Mouse (Mus musculus) activated CD4-positive, CD25-positive, alpha-beta regulatory T cell (primary cell): ENCODE results near the gene Mpi. TPM values are rescaled to one million over a fixed set of nuclear protein-coding genes. Genes with fewer than 3 reads are reported as not detected.

Source experiments
- polyA plus RNA-seq, 2 experiments: library from polyadenylated mRNA; unstranded; fragments of 100-300 nt; shearing (Covaris generic); gene quantifications; one replicate each; pipeline ENCODE4 v1.2.1; 2017

Mpi gene
- 10 to 100 TPM; 14.9 to 24.7 TPM for polyA plus RNA-seq

GRCm38 (mm10) chr9:57552139-57552887 is at the start of gene Mpi:
TSS of gene Mpi (minus strand) at chr9:57552763.

DNA sequence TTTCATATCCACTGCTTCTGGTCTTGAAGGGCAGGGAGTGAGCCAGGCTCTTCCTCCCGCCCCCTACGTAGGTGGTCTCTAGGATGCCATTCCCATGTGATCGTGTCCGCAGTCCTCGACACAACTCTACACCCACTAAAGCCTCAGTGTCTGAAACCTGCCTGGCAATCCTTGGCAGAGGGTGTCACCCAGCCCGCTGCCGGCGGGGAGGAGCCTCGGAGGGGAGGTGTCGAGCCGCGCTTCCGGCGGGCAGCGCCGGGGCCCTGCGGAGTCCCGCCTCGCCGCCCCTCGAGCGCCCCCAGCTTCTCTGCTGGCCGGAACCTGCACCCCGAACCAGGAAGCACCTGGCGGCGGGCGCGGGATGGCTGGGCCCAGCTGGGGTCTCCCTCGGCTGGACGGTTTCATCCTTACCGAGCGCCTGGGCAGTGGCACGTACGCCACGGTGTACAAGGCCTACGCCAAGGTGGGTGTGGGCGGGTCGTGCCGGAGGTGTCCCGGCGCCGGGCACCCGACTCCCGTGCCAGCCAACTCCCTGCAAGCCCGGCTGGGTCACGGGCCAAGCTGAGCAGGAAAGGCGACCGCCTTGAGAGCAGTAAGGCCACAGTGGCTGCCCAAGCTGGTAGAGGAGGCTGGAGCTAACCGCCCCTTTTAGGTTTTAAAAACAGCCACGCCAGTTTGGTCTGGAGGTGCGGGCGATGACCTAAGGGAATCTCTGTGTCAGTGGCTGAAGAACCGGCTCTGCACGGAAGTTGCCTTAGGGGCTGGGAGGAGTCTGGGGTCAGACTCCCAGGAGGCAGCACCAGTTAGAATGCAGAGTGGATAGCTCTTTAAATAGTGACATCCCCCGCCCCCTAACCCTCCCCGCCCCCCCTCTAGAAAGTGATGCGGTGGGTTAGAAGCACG is 36.9 kb upstream of the Mpi start, which contains the start of gene Ulk3:
Ulk3 (plus strand) TSS at position 229 of the 903 bp plus-strand sequence.

GRCm38 (mm10) chr9:57560861-57561710 is 8.5 kb upstream of the Mpi start, which contains the start of gene Scamp2:
TSS of gene Scamp2 (plus strand) at chr9:57560943.

GRCm38 (mm10) chr9:57537044-57537727 is 15.4 kb downstream of the Mpi start, which contains the start of gene Fam219b:
TSS of gene Fam219b (plus strand) at chr9:57537528.

GRCm38 (mm10) chr9:57521056-57521911 is 31.3 kb downstream of the Mpi start, which contains the start of gene Cox5a:
TSS of gene Cox5a (plus strand) at chr9:57521274.

GRCm38 (mm10) chr9:57503622-57504380 is 48.8 kb downstream of the Mpi start, which contains the start of gene Rpp25:
TSS of gene Rpp25 (plus strand) at chr9:57504026.

Other genes with a start within 250 kb of the Mpi start
- 100 to 1,000 TPM in 1 of 2 experiments, 10 to 100 TPM in 1; 94.1 to 119 TPM for gene Ppcdc, start 112.6 kb downstream of the Mpi start, polyA plus RNA-seq
- under 1 TPM; 0.33 to 0.98 TPM for gene Scamp5, start 84.7 kb downstream of the Mpi start, polyA plus RNA-seq
- under 1 TPM in 1 of 2 experiments, not detected in 1; 0.60 TPM for gene Rpp25, start 48.7 kb downstream of the Mpi start, polyA plus RNA-seq
- 100 to 1,000 TPM; 396 to 442 TPM for gene Cox5a, start 31.5 kb downstream of the Mpi start, polyA plus RNA-seq
- 10 to 100 TPM; 12.0 to 14.5 TPM for gene Fam219b, start 15.2 kb downstream of the Mpi start, polyA plus RNA-seq
- gene Scamp2, start 8.2 kb upstream of the Mpi start, polyA plus RNA-seq = 100 to 1,000 TPM; 104 to 111 TPM
- gene Ulk3, start 36.7 kb upstream of the Mpi start, polyA plus RNA-seq = 10 to 100 TPM; 72.8 to 93.8 TPM
- gene Cplx3, start 53.5 kb upstream of the Mpi start, polyA plus RNA-seq = not detected
- gene Lman1l, start 68.0 kb upstream of the Mpi start, polyA plus RNA-seq = under 1 TPM; 0.18 to 0.60 TPM
- gene Csk, start 100.9 kb upstream of the Mpi start, polyA plus RNA-seq = 100 to 1,000 TPM; 170 to 201 TPM
- gene Cyp1a2, start 130.9 kb upstream of the Mpi start, polyA plus RNA-seq = under 1 TPM in 1 of 2 experiments, not detected in 1; 0.12 TPM
- under 1 TPM in 1 of 2 experiments, not detected in 1; 0.32 TPM for gene Cyp1a1, start 135.2 kb upstream of the Mpi start, polyA plus RNA-seq
- 10 to 100 TPM; 29.6 to 35.3 TPM for gene Edc3, start 155.8 kb upstream of the Mpi start, polyA plus RNA-seq
- gene Clk3, start 213.1 kb upstream of the Mpi start, polyA plus RNA-seq = 100 to 1,000 TPM; 118 to 137 TPM